Mouse (Mus musculus) thymus, postnatal 4 days (tissue): Measurements from ENCODE around the gene Pcx.

Experiments used
- DNase-seq: peaks from one replicate; pipeline ENCODE4 v3.0.0; 2021

Gene Pcx

DNA sequence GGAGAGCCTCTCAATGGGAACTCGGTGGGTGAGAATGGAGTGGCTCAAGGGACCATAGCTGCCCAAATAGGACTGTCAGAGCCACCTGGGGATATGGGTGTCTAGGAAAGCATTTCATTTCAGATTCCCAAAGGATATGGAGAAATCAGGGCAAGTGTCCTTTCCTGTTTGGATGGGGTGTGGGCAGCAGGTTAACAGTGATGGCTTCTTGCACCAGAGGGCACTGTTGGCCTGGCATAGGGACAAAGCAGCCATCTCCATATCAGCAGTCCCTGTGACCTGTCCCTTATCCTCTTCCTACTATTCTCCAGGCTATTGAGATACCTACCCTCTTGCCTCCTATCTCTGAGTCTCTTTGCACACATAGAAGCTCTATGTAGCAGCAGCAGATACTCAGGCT is 78.8 kb downstream of the Pcx start:
- DNase-seq, result no peak

DNA sequence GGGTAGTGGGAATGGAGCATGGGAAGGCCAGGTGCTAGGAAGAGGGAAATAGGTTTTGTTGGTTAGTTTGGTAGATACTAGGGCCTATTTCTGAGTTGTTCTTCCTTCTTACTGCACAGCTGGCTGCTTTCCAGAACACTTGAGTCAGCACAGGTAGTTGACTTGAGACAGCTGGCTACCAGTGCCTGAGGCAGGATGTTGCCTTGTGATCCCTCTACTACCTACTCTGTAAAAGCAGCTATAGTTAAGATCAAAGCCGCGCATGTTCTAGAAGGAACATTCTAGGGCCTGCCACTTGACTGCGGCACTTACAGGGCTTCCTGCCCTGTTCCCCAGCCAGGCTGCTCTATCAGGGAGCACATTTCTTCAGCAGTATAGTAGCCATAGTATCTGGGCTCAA is 79.8 kb downstream of the Pcx start:
- peak; percentile 19 for DNase-seq

DNA sequence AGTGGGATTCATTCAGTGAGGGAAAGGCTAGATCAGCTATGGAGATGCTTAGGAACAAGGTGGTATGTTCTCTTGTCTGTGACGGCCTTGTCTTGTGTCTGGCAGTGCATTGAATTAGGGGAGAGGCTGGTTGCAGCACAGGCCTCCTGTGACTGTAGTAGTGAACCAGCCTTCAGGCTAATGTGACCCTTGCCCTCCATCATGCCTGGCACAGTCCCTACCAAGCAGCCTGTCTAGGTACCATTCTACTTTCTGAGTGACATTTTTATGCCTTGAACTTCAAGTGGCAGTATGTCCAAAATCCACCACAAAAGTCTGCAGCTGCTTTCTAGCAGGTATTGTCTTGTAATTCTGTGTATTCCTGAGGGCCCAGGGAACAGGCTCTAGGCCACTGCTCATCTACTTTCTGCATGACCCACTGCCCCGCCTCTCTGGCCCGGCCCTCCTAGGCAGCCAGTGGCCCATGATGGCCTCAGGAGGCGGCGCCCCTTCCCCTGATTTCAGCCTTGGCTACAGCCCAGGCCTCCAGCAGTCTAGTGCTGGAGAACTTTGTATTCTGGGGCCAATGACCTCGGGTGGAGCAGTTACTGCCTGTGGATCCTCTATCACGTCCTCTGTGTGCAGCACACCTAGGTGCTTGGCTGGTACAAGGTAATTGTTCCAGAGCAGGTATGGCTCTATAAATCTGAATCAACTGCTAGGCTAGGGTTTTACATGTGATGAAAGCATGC is 83.7 kb downstream of the Pcx start:
- no peak for DNase-seq

DNA sequence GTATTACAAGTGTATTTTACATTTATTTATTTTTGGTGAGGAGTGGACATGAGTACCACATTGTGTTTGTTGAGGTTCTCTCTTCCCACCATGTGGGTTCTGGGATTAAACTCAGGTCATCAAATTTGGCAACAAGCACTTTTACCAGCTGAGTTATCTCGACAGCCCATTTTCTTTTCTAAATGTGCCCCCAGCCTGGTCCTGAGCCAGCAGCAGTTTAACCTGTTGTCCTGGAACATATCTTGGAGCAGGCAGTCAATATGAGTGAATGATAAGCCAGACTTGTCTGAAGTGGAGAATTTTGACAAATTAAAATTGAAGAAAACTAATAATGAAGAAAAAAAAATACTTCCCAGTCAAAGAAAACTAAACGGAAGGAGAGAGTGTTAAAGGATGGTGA is 85.8 kb downstream of the Pcx start:
- DNase-seq, result no peak

DNA sequence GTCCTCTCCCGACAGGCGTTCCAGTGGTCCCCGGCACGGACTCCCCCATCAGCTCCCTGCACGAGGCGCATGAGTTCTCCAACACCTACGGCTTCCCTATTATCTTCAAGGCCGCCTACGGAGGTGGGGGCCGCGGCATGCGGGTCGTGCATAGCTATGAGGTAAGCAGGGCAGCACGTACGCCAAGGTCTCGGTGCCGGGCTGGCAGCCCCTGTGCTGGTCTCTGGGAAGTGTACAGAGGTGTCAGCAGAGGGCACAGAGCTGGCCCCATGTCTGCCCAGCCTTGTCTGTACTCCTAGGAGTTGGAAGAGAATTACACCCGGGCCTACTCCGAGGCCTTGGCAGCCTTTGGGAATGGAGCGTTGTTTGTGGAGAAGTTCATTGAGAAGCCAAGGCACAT is 92.2 kb downstream of the Pcx start:
- DNase-seq, result no peak

DNA sequence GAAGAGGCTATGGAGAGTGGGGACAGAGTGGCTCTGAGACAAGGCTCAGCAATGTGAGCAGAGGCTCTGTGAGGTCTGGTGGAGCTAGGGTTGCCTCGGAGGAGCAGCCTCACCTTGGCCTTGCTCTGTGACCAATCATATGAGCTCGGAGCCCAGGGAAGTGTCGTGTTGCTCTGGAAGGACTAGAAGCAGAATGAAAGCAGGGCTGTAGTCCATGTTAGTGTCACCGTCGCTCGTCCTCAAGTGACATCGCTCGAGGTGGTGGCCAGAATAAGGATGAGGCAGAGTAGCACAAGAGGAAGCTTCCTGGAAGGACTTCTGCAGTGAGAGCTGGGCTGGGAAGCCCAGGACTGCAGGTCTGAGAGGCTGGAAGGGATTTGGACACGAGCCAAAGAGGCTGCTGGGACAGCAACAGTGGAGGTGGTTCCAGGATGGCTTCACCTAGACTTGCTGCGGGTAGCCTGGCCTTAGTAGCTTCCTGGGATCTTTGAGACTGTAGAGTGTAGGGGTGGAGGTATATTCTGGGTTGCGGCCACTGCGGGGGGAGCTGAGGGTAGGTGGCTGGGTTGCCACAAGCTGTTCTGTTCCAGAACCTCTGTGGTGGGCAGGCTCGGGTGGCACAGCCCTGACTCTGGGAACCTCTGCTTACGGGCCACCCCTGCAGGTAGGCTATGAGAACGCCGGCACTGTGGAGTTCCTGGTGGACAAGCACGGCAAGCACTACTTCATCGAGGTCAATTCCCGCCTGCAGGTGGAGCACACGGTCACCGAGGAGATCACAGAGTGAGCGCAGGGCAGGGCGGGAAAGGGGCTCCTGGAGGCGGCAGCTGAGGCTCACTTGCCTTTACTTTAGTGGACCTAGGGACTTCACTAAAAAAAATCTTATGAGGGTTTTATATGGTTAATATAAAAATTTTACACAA is 93.8 kb downstream of the Pcx start:
- peak; percentile 71 for DNase-seq

DNA sequence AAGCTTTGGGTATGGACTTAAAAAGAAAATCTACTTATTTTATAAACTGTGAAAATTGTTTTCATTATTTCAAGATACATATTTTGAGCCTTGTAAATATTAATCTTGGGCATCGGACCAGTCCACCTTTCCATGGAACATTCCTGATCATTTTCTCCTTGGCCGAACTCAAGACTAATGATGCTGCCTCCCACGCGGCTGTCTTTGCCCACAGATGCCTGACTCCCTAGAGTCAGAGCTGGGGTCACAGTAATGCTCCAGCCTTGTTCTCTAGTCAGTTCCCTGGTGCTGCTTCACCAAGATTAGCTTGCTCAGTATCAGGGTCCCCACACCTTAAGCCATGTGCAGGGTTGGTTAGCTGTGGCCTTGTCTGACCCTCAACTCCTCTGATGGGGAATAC is 95.4 kb downstream of the Pcx start:
- no peak for DNase-seq

DNA sequence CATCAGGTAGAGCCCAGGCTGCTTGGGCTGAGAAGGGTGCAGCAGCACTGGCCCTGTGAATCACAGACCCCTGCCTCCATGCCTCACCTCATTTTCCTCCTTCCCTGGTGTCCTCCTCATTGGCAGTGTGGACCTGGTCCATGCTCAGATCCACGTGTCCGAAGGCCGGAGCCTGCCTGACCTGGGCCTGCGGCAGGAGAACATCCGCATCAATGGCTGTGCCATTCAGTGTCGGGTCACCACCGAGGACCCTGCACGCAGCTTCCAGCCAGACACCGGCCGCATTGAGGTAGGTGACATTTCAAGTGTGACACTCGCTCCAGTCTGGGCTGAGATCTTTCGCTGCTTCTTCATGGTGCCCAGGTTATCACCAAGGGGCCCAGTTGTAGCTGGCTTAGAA is 97.1 kb downstream of the Pcx start:
- DNase-seq, result no peak

DNA sequence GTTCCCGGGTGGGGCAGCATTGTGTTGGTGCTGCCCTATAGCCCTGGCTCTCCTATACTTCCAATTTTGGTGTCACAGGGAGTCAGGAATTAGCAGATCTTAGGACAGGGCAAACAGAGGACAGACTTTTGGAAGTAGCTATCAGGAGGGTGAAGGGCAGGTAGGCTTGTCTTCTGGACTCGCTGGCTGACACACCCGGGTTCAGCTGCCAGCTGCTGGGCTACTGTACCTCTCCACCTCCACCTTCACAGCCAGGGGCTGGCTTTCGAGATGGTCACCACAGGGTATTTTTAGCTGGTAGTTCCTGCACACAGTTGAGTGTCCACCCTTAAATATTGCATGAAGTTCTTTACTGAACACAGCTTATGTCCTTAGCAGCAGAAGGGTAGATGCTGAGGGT is 98.2 kb downstream of the Pcx start:
- no peak for DNase-seq

DNA sequence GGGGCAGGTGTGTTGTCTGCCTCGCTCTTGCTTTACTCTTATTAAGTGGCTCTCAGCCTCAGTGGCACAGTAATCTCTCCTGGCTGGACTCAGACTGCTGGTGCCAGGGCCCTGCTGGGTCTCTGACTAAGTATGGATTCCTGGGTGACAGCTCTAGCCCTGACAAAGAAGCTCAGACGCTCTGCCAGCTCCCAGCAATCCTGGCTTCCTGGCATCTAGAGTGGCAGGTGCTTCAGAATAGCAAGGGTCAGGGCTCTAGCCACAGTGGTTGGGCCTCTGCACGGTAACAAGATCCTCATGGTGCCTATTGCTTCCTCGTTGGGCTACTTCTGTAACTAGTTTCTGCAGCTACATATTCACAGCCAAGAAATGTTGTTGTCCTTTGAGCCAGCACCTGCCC is 99.8 kb downstream of the Pcx start:
- DNase-seq, result no peak

DNA sequence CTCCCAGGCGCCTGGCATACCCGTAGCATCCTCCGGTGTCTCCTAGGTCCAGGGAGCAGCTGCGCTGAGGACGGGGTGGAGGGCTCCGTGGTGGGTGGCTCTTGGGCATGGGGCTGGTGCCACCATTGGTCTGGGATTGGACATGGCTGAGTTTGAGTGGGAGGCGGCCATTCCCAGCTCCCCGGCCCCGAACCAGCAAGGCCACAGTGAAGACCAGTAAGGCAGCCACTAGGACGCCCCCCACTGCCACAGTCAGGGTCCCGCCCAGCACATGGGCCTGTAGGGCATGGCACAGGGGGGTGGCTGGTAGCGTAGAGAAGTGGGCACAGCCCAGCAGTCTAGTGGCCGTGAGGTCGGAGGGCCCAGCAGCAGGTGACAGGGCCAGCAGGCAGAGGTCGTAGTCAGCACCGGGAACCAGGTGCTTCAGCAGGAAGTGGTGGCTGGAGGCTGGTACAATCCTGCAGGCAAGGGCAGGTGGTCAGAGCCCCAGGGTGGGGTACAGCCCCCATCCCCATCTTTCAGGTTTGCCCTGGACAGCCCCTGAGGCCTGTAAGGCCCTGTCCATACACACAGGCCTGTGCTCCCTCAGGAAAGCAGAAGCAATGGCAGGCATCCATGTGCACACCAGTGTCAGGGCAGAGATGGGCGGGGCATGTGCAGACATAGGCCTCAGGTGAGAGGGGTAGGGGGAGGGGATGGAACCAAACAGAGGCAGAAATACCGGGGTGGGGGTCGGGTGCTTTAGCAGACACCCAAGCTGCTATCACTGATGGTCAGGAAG is 102.1 kb downstream of the Pcx start:
- DNase-seq, result no peak

DNA sequence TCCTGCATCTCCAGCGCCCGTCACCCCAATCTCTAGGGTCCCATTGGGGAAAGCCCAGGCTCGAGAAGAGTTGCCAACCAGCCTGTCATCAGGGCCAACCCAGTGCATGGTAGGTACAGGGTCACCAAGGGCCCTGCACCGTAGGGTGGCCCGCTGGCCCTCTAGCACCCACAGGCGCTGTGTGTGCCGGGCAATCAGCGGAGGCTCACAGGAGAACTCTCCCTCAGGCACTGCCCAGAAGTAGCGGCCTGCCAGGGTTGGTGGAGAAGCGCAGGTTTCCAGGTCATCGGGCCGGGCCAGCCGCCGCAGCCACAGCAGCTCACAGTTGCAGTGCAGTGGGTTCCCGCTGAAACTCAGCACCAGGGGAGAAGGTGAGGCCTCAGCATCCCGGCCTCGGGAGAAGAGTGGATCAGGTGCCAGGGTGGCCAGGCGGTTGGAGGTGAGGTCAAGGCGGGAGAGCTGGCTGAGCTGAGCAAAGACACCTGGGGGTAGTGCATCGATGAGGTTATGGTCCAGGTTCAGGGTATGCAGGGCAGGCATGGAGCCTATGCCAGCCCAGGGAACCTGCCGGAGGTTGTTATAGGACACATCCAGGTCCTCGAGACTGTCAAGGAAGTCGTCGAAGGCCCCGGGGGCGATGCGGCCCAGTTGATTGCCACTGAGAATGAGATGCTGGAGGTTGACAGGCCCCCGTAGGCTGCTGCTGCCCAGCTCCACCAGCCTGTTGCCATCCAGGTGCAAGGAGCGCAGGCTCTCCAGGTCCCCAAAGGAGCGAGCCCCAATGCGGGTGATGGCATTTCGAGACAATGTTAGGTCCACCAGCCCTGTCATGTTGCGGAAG is 103.4 kb downstream of the Pcx start:
- no peak for DNase-seq

DNA sequence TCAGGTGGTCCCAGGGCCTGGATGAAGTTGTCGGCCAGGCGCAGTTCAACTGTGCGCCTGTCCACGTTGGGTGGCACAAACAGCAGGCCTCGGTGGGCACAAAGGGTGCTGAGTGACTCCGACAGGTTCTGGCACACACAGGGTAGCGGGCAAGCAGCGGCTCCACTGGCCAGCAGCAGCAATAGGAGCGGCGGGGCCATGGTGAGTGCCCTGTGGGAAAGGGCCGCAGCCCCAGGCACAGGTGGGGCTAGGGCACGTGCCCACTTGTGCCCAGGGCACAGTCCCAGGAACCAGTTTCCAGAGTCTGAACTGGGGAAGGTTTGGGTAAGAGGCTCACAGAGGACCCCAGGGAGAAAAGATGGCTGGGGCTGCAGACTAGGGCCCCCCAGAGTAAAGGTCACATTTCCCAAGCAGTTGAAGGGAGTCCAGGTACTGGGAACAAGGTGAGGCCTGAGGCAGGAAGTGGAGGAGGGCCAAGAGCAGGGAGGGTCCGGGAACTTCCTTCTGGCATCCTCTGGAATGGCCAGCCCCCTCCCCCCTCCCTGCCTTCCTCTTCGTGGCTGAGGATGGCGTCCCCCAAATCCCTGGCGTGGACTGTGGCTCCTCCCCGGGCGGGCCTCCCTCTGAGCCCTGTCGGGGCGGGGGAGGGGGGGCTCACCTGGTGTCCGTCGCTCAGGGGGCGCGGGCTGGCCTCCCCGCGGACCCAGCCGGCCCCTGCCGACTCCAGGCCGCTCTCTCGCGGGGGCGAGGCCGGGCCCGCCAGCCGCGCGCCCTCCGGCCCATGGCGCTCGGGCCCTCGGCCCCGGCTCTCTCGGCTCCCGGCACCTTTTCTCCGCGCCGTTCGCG is 104.3 kb downstream of the Pcx start:
- DNase-seq, result no peak

DNA sequence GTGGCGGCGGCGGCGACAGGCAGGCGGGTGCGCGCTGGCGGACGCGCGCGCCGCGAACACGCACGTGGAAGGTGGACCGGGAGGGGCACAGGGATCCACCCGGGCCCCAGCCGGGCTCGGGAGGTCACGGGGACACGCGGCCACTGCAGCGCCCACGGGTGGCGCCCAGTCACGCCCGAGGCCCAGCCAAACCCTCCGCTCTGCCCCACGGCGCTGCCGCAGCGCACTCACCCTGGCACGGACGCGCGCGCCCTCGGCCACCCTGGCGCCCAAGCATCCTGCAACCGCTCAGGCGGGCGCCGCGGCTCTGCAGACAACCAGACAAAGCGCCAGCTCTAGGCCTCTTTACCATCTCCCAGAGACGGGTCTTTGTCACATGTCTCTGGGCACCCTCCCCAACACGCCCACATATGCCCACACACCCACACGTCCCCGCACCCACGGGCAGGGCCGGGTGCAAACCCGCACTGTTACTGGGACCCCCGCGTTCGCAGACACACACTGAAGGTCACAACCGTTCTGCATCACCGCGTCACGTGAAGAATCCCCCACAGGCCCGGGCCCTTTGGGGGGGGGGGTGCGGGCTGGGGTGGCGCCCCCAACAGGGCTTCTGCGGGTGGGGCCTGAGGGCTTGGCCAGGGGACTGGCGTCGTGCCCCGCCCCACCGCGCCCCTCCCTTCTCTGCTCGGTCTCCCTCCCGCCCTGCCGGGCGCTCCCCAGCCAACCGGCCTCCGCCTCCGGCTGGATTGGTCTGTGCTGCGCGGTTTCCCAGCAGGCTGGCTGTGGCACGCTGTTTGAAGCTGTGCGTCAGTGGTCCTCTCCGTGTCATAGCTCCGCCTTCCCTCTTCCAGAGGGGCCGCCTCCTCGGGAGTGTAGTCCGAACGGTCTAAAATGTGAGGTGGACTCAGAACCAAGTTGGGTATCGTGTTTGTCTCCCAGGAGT is 105.2 kb downstream of the Pcx start, which contains the start of gene Lrfn4:
Gene Lrfn4 (minus strand): TSS at position 517 of the 943 bp plus-strand sequence.
- DNase-seq, result peak; percentile 71

DNA sequence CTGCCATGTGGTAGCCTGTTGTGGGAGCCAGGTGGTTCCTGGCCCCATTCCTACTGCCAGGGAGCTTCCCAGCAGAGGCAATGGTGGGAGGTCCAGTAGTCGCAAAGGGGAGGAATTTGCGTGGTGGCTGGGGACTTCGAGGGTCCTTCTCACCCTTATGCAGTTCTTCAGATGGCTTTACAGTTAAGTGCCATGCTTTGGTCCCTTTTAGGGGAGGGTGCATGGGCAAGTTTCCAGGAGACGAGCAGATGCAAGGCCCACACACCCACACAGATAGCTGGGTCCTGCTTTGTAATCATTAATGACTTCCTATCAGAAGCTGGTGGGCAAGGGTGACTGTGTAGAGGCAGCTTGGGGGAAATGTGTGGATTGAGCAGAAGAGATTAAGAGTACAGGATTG is 106.3 kb downstream of the Pcx start:
- DNase-seq, result no peak

DNA sequence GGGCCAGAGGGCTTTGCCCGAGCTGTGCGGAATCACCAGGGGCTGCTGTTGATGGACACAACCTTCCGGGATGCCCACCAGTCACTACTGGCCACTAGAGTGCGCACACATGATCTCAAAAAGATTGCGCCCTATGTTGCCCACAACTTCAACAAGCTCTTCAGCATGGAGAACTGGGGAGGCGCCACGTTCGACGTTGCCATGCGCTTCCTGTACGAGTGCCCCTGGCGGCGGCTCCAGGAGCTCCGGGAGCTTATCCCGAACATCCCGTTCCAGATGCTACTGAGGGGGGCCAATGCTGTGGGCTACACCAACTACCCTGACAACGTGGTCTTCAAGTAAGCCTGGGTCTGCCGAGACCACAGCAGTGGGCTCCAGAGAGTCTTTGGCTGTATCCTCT is 107.9 kb downstream of the Pcx start:
- no peak for DNase-seq

DNA sequence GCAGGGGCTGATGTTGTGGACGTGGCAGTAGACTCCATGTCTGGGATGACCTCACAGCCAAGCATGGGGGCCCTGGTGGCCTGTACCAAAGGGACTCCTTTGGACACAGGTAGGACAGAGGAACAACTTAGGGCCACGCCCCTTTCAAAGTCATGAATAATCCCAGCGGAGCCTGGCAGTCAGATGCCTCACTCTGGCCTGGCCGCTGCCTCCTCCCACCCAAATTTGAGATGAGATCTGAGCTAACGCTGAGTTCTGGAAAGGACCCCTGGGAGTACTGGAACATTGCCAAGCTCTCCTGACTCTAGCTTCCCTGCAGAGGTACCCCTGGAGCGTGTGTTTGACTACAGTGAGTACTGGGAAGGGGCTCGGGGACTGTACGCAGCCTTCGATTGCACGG is 109.2 kb downstream of the Pcx start:
- DNase-seq, result no peak

DNA sequence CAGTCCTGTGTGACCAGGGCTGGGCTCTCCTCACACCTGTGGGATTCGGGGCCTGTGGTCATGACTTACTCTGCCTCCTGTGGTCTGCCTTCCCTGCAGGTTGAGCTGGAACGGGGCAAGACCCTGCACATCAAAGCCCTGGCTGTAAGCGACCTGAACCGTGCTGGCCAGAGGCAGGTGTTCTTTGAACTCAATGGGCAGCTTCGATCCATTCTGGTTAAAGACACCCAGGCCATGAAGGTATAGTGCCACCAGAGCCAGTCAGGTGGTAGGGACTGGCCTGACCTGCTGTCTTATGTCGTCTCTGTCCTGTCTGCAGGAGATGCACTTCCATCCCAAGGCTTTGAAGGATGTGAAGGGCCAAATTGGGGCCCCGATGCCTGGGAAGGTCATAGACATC is 110.4 kb downstream of the Pcx start:
- DNase-seq, result no peak

DNA sequence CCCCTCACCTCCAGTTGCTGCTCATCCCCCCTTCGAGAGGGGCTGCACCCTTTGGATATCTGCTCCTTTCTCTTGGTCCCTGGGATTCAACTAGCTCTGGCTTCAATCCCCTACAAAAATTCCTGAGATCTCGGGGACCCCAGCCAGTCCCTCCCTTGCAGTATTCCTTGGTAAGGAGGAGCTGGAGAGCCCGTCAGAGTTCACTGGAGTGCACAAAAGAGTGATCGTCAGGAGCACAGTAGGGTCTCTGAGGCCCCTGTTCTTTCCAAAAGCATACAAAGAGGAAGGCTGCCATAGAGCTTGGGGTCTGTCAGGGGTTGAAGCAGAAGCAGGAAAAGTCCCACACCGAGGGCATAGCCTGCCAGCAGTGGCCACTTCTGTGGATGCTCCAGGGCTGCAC is 112.5 kb downstream of the Pcx start:
- DNase-seq, result no peak

DNA sequence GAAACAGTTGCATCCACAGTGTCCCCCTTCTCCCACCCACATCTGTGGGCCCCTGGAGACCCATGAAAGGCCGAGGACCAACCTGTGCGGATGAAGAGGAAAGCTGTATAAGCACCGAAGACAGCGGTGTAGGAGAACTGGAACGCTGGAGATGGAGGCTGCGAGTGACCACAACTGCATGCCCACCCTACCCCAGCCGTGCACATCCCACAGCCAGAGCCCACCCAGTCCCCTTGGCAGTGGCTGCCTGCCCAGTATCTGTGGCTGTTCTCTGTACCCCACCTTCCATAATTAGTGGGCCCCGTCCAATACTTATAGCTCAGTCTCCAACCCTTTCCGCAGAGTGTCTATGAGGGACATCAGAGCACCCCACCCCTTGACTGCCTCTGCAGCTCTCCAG is 113.1 kb downstream of the Pcx start:
- no peak for DNase-seq
